ENCODE assay signal across 18 mouse cellular contexts in the genomic region with DNA sequence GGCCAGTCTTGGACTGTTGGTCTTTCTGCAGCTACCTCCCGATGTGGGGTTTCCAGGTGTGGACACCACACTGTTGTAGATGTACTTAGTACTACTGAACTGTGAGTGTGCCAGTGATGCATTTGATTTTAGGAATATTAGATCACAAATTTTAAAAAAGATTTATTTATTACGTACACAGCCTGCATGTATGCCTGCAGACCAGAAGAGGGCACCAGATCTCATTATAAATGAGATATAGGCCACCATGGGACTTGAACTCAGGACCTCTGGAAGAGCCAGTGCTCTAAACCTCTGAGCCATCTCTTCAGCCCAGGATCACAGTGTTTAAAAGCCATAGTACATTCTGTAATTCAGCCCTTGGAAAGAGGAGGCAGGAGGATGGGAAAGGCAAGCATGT. TPM values are rescaled to one million over a fixed set of nuclear protein-coding genes. Genes with fewer than 3 reads are reported as not detected.
DNase-seq lines count a peak whose midpoint lies in the region; ATAC-seq and TF ChIP-seq lines count a peak whose summit lies in the region.
"Had no signal": no experiment of that assay in that cellular context is flagged by ENCODE, and none has a peak within 500 bp of the region (broad histone marks: within the 10 kb centered on the region; RNA-seq: fewer than 3 reads in every experiment).

No protein-coding gene starts in this region.

- no peak for TF ChIP-seq EP300 in stomach, postnatal 0 days (optimal IDR thresholded peaks at IDR 0.05)

- no peak overlapping the region; the same call in 1 of the 2 replicates for H3K4me3 ChIP-seq in hindbrain, embryonic 14.5 days (replicated peaks; ENCODE audit: low read length)
- no peak overlapping the region for H3K4me3 ChIP-seq in hindbrain, embryonic 11.5 days (ENCODE audit: low read depth, low read length)
- no peak overlapping the region for H3K4me3 ChIP-seq in midbrain, embryonic 13.5 days (replicated peaks)
- no peak overlapping the region for H3K4me3 ChIP-seq in midbrain, embryonic 10.5 days
- no peak overlapping the region for H3K4me3 ChIP-seq in stomach, postnatal 0 days (ENCODE audit: low read depth, low read length)
- H3K4me3 ChIP-seq: megakaryocyte, embryonic 14.5 days had no signal

- H3K27me3 ChIP-seq in hindbrain, embryonic 14.5 days (ENCODE audit: control insufficient read depth, insufficient read depth, low read length), result peaks cover 5% of the 10 kb centered on the region
- H3K27me3 ChIP-seq in hindbrain, embryonic 11.5 days (ENCODE audit: control insufficient read depth, insufficient read depth, low read length), result peaks cover 25% of the 10 kb centered on the region
- peaks cover 35% of the 10 kb centered on the region for H3K27me3 ChIP-seq in midbrain, embryonic 13.5 days
- peaks cover 50% of the 10 kb centered on the region for H3K27me3 ChIP-seq in midbrain, embryonic 10.5 days (ENCODE audit: low read depth, poor library complexity, severe bottlenecking)
- no peaks in the 10 kb centered on the region for H3K27me3 ChIP-seq in stomach, postnatal 0 days (ENCODE audit: control insufficient read depth, insufficient read depth, low read length)
- H3K27me3 ChIP-seq: megakaryocyte, embryonic 14.5 days had no signal

- no peaks in the 10 kb centered on the region for H3K9me3 ChIP-seq in hindbrain, embryonic 14.5 days (ENCODE audit: control insufficient read depth, low read length)
- no peaks in the 10 kb centered on the region for H3K9me3 ChIP-seq in hindbrain, embryonic 11.5 days (ENCODE audit: control insufficient read depth, low read length)
- no peaks in the 10 kb centered on the region for H3K9me3 ChIP-seq in midbrain, embryonic 13.5 days
- H3K9me3 ChIP-seq in midbrain, embryonic 10.5 days (replicated peaks), result no peaks in the 10 kb centered on the region; the same call in 1 of the 2 replicates
- no peaks in the 10 kb centered on the region for H3K9me3 ChIP-seq in stomach, postnatal 0 days (ENCODE audit: control insufficient read depth, low read length)
- H3K9me3 ChIP-seq: kidney, embryonic 15.5 days; limb, embryonic 10.5 days; megakaryocyte, embryonic 14.5 days had no signal

- DNase-seq in hindbrain, embryonic 14.5 days (ENCODE audit: low spot score), result no peak
- no peak for DNase-seq in hindbrain, embryonic 11.5 days (ENCODE audit: low spot score)
- no peak for DNase-seq in midbrain, embryonic 10.5 days (ENCODE audit: low spot score)
- DNase-seq in NIH3T3 (ENCODE audit: low read depth), result peak; percentile 41
- DNase-seq in stomach, postnatal 0 days (ENCODE audit: low spot score), result no peak
- no peak for DNase-seq in left cerebral cortex, adult 18-20 months (ENCODE audit: low spot score in 2 of 2)
- DNase-seq: cerebellum, adult 18-20 months; heart, adult 18-20 months; heart, postnatal 36 days; layer of hippocampus, adult 9-11 months; lung, adult 18-20 months; right cerebral cortex, adult 18-20 months; thymus, postnatal 25 days had no signal

- ATAC-seq in hindbrain, embryonic 14.5 days (ENCODE audit: low FRiP score), result no peak
- ATAC-seq in hindbrain, embryonic 11.5 days (ENCODE audit: low FRiP score), result no peak
- ATAC-seq in midbrain, embryonic 13.5 days, result no peak
- no peak for ATAC-seq in stomach, postnatal 0 days (ENCODE audit: low FRiP score, low TSS enrichment)
- ATAC-seq: activated CD4-positive, CD25-positive, alpha-beta regulatory T cell, adult 4 months had no signal

- WGBS in hindbrain, embryonic 14.5 days, result 74% methylated on average over 2 of the region's 2 CpGs
- WGBS in hindbrain, embryonic 11.5 days, result 85% methylated on average over 2 of the region's 2 CpGs
- WGBS in midbrain, embryonic 13.5 days, result 82% methylated on average over 2 of the region's 2 CpGs
- 83% methylated on average over 2 of the region's 2 CpGs for WGBS in midbrain, embryonic 10.5 days
- WGBS in stomach, postnatal 0 days, result 69% methylated on average over 2 of the region's 2 CpGs

- H3K4me1 ChIP-seq in hindbrain, embryonic 14.5 days (replicated peaks; ENCODE audit: control insufficient read depth, insufficient read depth, low read length), result peaks cover 46% of the 10 kb centered on the region
- H3K4me1 ChIP-seq in hindbrain, embryonic 11.5 days (replicated peaks; ENCODE audit: control insufficient read depth, insufficient read depth, low read length), result peaks cover 24% of the 10 kb centered on the region
- H3K4me1 ChIP-seq in midbrain, embryonic 13.5 days (replicated peaks), result peaks cover 67% of the 10 kb centered on the region
- H3K4me1 ChIP-seq in midbrain, embryonic 10.5 days, result peaks cover 46% of the 10 kb centered on the region
- H3K4me1 ChIP-seq in stomach, postnatal 0 days (replicated peaks; ENCODE audit: control insufficient read depth, insufficient read depth), result peaks cover 3% of the 10 kb centered on the region

- H3K4me2 ChIP-seq in hindbrain, embryonic 14.5 days (replicated peaks), result peak overlapping the region; percentile 86; the same call in 1 of the 2 replicates
- H3K4me2 ChIP-seq in hindbrain, embryonic 11.5 days (replicated peaks; ENCODE audit: low read depth, low read length), result no peak overlapping the region
- H3K4me2 ChIP-seq in midbrain, embryonic 13.5 days (replicated peaks), result peak overlapping the region; percentile 82; the same call in 1 of the 2 replicates
- H3K4me2 ChIP-seq in stomach, postnatal 0 days (replicated peaks; ENCODE audit: low read depth), result no peak overlapping the region

- H3K9ac ChIP-seq in hindbrain, embryonic 14.5 days, result peak overlapping the region; percentile 78; the same call in 1 of the 2 replicates
- no peak overlapping the region for H3K9ac ChIP-seq in hindbrain, embryonic 11.5 days (ENCODE audit: low read depth, low read length)
- H3K9ac ChIP-seq in midbrain, embryonic 13.5 days (replicated peaks), result no peak overlapping the region
- H3K9ac ChIP-seq in stomach, postnatal 0 days (ENCODE audit: low read length), result no peak overlapping the region
- H3K9ac ChIP-seq: kidney, embryonic 15.5 days had no signal

- H3K27ac ChIP-seq in hindbrain, embryonic 14.5 days, result peak overlapping the region; percentile 94; the same call in 1 of the 2 replicates
- H3K27ac ChIP-seq in hindbrain, embryonic 11.5 days (ENCODE audit: low read depth, low read length), result no peak overlapping the region
- 0 out of 2 replicates have a peak overlapping the region, but pooled peaks have one; percentile 92 for H3K27ac ChIP-seq in midbrain, embryonic 13.5 days
- H3K27ac ChIP-seq in midbrain, embryonic 10.5 days (replicated peaks), result no peak overlapping the region
- no peak overlapping the region for H3K27ac ChIP-seq in stomach, postnatal 0 days (replicated peaks)
- H3K27ac ChIP-seq: kidney, embryonic 15.5 days; limb, embryonic 10.5 days had no signal

- peak; percentile 64 for TF ChIP-seq CTCF in stomach, postnatal 0 days (IDR thresholded peaks at IDR 0.05; ENCODE audit: low read depth)

- peaks cover 19% of the 10 kb centered on the region; the same call in 1 of the 2 replicates for H3K36me3 ChIP-seq in hindbrain, embryonic 14.5 days (replicated peaks; ENCODE audit: control insufficient read depth, insufficient read depth)
- H3K36me3 ChIP-seq in hindbrain, embryonic 11.5 days (ENCODE audit: control insufficient read depth, insufficient read depth, low read length), result 0 out of 2 replicates have a peak, but pooled peaks cover 4% of the 10 kb centered on the region
- peaks cover 20% of the 10 kb centered on the region for H3K36me3 ChIP-seq in midbrain, embryonic 13.5 days
- H3K36me3 ChIP-seq in midbrain, embryonic 10.5 days, result peaks cover 57% of the 10 kb centered on the region
- H3K36me3 ChIP-seq in stomach, postnatal 0 days (ENCODE audit: control insufficient read depth, insufficient read depth, low read length), result peaks cover 6% of the 10 kb centered on the region; the same call in 1 of the 2 replicates

RNA-seq across cellular contexts. Expression of a gene that starts 3.2 kb away (rescaled TPM):
- polyA plus RNA-seq in hindbrain, embryonic 14.5 days (2014; fragmentation: Nextera tagmentation; extraction: Ambion mirVana), result 174 and 197 TPM in 2 replicates
- 112 and 130 TPM in 2 replicates for polyA plus RNA-seq in hindbrain, embryonic 11.5 days (2014; fragmentation: Nextera tagmentation; extraction: Ambion mirVana)
- polyA plus RNA-seq in midbrain, embryonic 13.5 days (2015; fragmentation: Nextera tagmentation; extraction: Ambion mirVana), result 184 and 186 TPM in 2 replicates
- polyA plus RNA-seq in midbrain, embryonic 10.5 days (2016; fragmentation: Nextera tagmentation; extraction: Ambion mirVana), result 108 and 137 TPM in 2 replicates
- 45.1 and 45.2 TPM in 2 replicates for polyA plus RNA-seq in stomach, postnatal 0 days (2015; fragmentation: Nextera tagmentation; extraction: Ambion mirVana)
- 100 to 1,000 TPM; 258 to 281 TPM for total RNA-seq in left cerebral cortex, adult 18-20 months (2021)

RNA-seq across cellular contexts. Expression of a gene that starts 4.0 kb away (rescaled TPM):
- 44.7 and 48.5 TPM in 2 replicates for polyA plus RNA-seq in hindbrain, embryonic 14.5 days (2014; fragmentation: Nextera tagmentation; extraction: Ambion mirVana)
- polyA plus RNA-seq in hindbrain, embryonic 11.5 days (2014; fragmentation: Nextera tagmentation; extraction: Ambion mirVana), result 21.9 and 22.7 TPM in 2 replicates
- polyA plus RNA-seq in midbrain, embryonic 13.5 days (2015; fragmentation: Nextera tagmentation; extraction: Ambion mirVana), result 43.9 and 46.1 TPM in 2 replicates
- polyA plus RNA-seq in midbrain, embryonic 10.5 days (2016; fragmentation: Nextera tagmentation; extraction: Ambion mirVana), result 28.3 and 32.9 TPM in 2 replicates
- polyA plus RNA-seq in stomach, postnatal 0 days (2015; fragmentation: Nextera tagmentation; extraction: Ambion mirVana), result 14.2 and 14.5 TPM in 2 replicates
- 10 to 100 TPM; 51.3 to 56.2 TPM for total RNA-seq in left cerebral cortex, adult 18-20 months (2021)

RNA-seq across cellular contexts. Expression of a gene that starts 30.2 kb away (rescaled TPM):
- 5.6 and 5.8 TPM in 2 replicates for polyA plus RNA-seq in hindbrain, embryonic 14.5 days (2014; fragmentation: Nextera tagmentation; extraction: Ambion mirVana)
- polyA plus RNA-seq in hindbrain, embryonic 11.5 days (2014; fragmentation: Nextera tagmentation; extraction: Ambion mirVana), result 8.8 and 9.4 TPM in 2 replicates
- 6.4 and 6.6 TPM in 2 replicates for polyA plus RNA-seq in midbrain, embryonic 13.5 days (2015; fragmentation: Nextera tagmentation; extraction: Ambion mirVana)
- 11.1 and 11.8 TPM in 2 replicates for polyA plus RNA-seq in midbrain, embryonic 10.5 days (2016; fragmentation: Nextera tagmentation; extraction: Ambion mirVana)
- polyA plus RNA-seq in stomach, postnatal 0 days (2015; fragmentation: Nextera tagmentation; extraction: Ambion mirVana), result 7.5 and 8.8 TPM in 2 replicates
- 1 to 10 TPM; 5.6 to 7.8 TPM for total RNA-seq in left cerebral cortex, adult 18-20 months (2021)

RNA-seq across cellular contexts. Expression of a gene that starts 31.4 kb away (rescaled TPM):
- 5.9 and 6.8 TPM in 2 replicates for polyA plus RNA-seq in hindbrain, embryonic 14.5 days (2014; fragmentation: Nextera tagmentation; extraction: Ambion mirVana)
- 15.0 and 15.1 TPM in 2 replicates for polyA plus RNA-seq in hindbrain, embryonic 11.5 days (2014; fragmentation: Nextera tagmentation; extraction: Ambion mirVana)
- 13.8 and 14.9 TPM in 2 replicates for polyA plus RNA-seq in midbrain, embryonic 13.5 days (2015; fragmentation: Nextera tagmentation; extraction: Ambion mirVana)
- 40.1 and 40.4 TPM in 2 replicates for polyA plus RNA-seq in midbrain, embryonic 10.5 days (2016; fragmentation: Nextera tagmentation; extraction: Ambion mirVana)
- polyA plus RNA-seq in stomach, postnatal 0 days (2015; fragmentation: Nextera tagmentation; extraction: Ambion mirVana), result 48.6 and 53.5 TPM in 2 replicates
- total RNA-seq in left cerebral cortex, adult 18-20 months (2021), result 1 to 10 TPM; 2.9 to 4.2 TPM

Comparison
In these comparisons a context has a peak if more than half of its experiments do, and no peak if none do; other contexts are left out.
1. H3K27ac ChIP-seq: peak in hindbrain, embryonic 14.5 days (single experiment) and midbrain, embryonic 13.5 days (single experiment); none in hindbrain, embryonic 11.5 days (single experiment), midbrain, embryonic 10.5 days (single experiment) and stomach, postnatal 0 days (single experiment).
2. H3K4me2 ChIP-seq: peak in hindbrain, embryonic 14.5 days (single experiment) and midbrain, embryonic 13.5 days (single experiment); none in hindbrain, embryonic 11.5 days (single experiment) and stomach, postnatal 0 days (single experiment).